Mouse (Mus musculus): ENCODE results near the gene Fam98c. TPM values are rescaled to one million over a fixed set of nuclear protein-coding genes. Genes with fewer than 3 reads are reported as not detected.
A peak's percentile ranks its signal among the peaks of the same experiment; 100 is the strongest.
"Not testable (repeated sequence)": the region's sequence is repeated elsewhere in the genome, so short reads cannot be mapped to it uniquely, and the experiment has no call there.

Fam98c gene
- total RNA-seq (2021) = 10 to 100 TPM; 11.9 to 13.7 TPM
- long read RNA-seq, experiment 1, transcript Fam98c-206 (7 exons, 2,169 nt) = minor isoform, 5 of 45 reads
- long read RNA-seq, experiment 1, transcript Fam98c-202 (7 exons, 1,359 nt) = minor isoform, 7 of 45 reads
- long read RNA-seq, experiment 1, transcript Fam98c-209 (8 exons, 1,293 nt) = major isoform, 24 of 45 reads
- long read RNA-seq, experiment 1, partial matches to known transcripts = 1 of 45 reads
- long read RNA-seq, experiment 1, other reads (novel, unspliced or antisense) = 8 of 45 reads
- long read RNA-seq, experiment 2, transcript Fam98c-202 (7 exons, 1,359 nt) = minor isoform, 5 of 31 reads
- long read RNA-seq, experiment 2, transcript Fam98c-209 (8 exons, 1,293 nt) = major isoform, 16 of 31 reads
- long read RNA-seq, experiment 2, partial matches to known transcripts = 0 of 31 reads
- long read RNA-seq, experiment 2, other reads (novel, unspliced or antisense) = 7 of 31 reads

DNA sequence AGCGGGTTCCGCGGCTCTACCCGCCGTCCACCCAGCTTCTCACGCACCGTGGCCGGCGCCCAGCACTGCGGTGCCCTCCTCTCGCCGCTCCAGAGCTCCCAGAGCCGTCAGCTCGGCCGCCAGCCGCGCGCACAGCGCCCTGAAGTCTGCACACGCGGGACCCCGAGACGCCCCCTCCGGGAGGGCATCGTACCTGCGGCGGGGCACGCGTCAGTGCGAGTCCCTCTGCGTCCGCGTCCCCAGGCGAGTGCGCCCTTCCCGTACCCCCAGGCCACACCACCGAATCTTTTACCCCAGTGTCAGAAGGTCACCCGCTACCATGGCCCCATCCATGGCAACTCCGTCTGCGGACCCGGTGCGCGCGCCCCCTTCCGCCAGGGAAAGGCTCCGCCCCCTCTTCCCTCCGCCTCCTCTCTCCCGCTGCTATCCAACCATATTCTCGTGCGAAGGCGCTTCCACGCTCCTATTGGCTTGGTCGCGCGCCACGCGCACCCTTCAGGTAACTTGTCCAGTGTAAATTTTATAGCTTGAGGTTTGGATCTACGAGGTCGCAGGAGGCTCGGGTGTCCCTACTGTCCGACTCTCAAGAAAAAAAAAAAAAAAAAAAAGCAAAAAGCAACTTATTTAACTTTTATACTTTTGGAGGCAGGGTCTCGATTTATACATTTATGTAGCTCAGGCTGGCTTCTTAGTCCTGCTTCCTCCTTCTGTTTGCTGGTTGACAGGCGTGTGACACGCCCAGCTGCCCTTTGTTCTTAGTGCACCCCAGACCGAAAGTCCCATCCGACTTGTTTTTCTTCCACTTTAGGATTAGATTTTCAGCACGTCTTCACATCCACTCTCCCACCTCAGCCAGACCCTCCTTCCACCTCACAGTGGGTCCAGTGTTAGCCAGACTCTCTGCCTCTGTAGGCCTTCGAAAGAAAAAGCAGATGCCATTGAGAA is at the start of gene Fam98c:
TSS of gene Fam98c (minus strand) at position 397 of the 945 bp plus-strand sequence.
- DNase-seq = peak; percentile 85 to 86
- intact Hi-C loops (cut with DNase I) = no loop called here

DNA sequence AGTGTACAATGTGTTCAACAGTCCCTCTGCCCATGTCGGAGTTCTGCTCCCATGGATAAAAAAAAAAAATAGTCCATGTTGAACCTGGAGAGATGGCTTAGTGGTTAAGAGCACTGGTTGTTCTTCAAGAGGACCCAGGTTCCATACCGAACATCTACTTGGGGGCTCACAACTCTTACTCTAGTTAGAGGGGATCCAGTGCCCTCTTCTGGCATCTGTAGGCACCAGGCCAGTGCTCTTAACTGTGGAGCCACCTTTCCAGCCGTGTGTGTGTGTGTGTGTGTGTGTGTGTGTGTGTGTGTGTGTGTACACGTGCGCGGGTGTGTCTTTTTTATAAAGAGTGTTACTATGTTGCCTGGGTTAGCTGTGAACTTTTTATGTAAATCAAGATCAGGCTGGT is 46.5 kb upstream of the Fam98c start:
- intact Hi-C loops (cut with DNase I) = no loop called here
- DNase-seq = no peak

DNA sequence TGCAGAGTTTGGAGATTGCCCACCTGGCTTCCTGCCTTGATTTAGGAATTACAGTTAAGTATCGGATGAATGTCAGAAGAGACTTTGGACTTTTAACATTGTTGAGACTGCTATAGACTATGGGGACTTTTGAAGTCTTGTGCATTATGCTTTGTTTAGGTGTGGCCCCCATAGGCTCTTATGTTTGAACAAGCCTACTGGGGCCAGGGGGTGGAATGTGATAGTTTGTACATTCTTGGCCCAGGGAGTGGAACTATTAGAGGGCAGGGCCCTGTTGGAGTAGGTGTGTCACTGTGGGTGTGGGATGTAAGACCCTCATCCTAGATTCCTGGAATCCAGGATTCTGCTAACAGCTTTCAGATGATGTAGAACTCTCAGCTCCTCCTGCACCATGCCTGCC is 38.2 kb upstream of the Fam98c start:
- intact Hi-C loops (cut with DNase I); DNase-seq: not testable (repeated sequence)

DNA sequence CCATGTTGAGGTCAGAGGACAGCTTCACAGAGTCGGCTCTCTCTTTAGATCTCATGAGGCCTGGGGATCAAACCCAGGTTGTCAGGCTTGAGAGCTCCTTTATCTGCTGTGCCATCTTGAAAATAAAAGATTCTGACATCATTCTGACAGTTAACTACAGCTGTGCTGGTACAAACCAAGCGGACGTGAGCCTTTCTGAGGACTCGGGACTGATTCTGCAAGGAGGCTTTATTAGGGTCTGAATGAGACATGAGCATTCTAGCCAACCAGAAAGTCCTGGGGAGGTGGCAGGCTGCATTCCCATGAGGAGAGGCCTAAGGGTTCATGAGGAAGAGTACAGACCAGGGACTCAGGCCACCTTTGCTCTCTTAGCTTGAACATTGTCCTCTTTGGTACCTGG is 25.3 kb upstream of the Fam98c start:
- not testable (repeated sequence) for DNase-seq
- intact Hi-C loops (cut with DNase I) = loop anchor here (2.0 kb wide), 1 partner anchor 57 kb away; the partner anchor contains the start of gene Yif1b

DNA sequence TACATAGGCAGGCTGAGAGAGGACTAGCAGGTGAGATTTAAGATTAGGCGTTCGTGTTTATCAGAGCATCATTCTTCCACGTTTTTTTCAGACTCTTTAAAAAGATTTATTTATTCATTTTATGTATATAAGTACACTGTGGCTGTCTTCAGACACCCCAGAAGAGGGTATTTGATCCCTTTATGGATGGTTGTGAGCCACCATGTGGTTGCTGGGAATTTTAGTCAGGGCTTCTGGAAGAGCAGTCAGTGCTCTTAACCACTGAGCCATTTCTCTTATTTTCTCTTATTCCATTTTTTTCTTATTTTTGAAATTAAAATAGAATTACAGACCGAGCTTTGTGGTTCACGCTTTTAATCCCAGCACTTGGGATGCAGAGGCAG is 24.8 kb upstream of the Fam98c start:
- intact Hi-C loops (cut with DNase I) = loop anchor here (2.0 kb wide), 1 partner anchor 58 kb away; the partner anchor contains the start of gene Yif1b
- DNase-seq = no peak

DNA sequence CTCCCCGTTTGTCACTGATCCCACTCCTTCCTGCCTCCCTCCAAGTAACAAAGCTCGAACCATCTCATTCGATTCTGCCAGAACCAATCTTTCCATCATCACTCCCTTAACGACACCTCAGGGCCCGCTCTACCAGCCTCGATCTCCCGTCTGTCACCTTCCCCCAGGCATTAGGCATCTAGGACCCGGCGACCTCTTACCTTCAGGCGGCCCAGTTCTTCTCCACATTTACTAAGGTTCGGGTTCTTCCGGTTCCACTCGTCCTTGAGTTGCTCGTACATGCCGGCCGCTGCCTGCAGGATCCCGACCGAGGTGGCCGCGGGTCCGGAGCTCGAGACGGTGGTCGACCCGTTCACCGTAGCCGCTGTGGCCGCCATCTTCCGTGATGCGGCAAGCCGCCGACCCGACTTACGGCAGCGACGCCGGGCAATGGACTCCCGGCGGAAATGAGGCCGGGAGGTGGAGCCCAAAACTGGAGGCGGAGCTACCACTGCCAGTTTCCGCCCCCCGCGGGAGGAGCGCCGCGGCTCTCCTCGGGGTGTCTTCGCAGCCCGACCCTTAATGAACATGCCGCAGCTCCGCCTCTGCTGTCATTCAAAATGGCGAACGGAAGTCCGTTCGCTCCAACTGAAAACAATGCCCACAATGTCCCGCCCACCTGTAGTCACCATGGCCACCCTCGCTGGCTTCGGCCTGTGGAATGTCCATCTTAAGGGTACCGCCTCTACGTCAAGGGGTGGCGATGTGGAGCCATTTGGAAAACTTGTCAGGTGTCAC is 24.2 kb upstream of the Fam98c start, which contains the start of gene Psmd8:
TSS of gene Psmd8 (minus strand) at position 625 of the 777 bp plus-strand sequence.
- intact Hi-C loops (cut with DNase I) = loop anchor here (2.0 kb wide), 1 partner anchor 59 kb away; the partner anchor contains the start of gene Yif1b
- DNase-seq = peak; percentile 97

DNA sequence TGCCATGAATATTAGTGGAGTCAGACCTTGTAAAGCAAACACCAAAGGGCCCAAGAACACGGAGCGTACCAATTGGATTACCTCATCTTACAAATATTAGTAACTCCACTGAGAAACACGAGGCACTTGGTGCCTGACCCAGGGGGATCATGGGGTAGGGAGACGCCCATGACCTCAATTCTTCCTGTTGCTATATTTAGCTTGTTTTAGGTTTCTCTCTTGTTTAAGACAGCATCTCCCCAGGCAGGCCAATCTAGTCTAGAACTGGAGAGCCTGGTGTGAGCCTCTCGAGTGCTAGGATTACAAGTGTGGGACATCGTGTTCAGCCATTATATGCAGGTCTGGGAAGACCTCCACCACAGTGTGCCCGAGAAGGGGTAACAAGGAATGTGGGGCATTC is 23.3 kb upstream of the Fam98c start:
- intact Hi-C loops (cut with DNase I) = loop anchor here (2.0 to 10.0 kb wide), 3 partner anchors 117 to 343 kb away; partner anchors contain the start of genes Eif3k and Map4k1

DNA sequence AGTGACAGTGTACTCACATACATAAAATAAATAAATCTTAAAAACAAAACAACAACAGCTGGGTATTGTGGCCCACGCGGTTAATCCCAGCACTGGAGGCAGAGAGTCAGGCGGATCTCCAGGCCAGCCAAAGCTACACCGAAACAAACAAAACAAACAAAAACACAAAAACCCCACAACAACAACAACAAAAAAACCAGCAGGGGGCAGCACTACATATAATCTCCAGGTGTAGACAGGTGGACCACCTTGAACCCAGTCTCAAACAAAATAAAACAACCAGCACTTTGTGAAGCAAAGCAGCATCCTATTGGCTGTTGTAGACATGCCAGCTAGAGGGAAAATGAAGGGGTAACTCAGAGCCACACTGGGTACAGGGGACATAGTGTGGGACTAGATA is 22.1 kb upstream of the Fam98c start:
- no peak for DNase-seq
- intact Hi-C loops (cut with DNase I) = loop anchor here (2.0 to 10.0 kb wide), 3 partner anchors 119 to 344 kb away; partner anchors contain the start of genes Eif3k and Map4k1

More for the DNA sequence above, 23.3 kb upstream of the Fam98c start:
- DNase-seq = no peak

DNA sequence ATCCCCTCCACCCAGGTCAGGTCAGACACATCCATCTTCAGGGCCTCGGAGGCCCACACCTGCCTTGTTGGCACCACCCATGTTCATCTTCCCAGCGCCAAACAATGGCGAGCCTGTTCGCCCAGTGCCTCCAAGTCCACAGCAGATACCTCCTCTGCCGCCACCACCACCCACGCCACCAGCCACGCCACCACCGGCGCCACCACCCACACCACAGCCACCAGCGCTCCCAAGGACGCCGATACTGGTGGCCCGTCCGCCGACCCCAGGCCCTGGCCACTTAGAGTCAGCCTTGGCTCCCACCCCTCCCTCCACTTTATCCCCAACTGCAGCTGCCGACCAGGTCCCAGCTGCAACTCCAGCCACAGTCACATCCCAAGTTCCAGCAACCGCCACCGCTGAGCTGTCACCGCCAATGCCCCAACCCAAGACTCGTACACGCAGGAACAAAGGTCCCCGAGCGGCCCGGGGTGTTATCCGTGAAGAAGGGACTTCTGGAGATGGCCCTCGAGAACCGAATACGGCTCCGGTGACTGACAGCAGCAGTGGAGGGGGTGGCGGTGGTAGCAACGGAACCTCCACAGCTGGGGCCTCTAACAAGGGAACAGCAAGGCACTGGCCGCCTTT is 16.5 kb upstream of the Fam98c start:
- intact Hi-C loops (cut with DNase I) = loop anchor here (5.0 to 10.0 kb wide), 2 partner anchors 188 to 410 kb away; partner anchors contain the start of genes Eif3k and Map4k1
- peak in 1 of 2 experiments; percentile 10 for DNase-seq

DNA sequence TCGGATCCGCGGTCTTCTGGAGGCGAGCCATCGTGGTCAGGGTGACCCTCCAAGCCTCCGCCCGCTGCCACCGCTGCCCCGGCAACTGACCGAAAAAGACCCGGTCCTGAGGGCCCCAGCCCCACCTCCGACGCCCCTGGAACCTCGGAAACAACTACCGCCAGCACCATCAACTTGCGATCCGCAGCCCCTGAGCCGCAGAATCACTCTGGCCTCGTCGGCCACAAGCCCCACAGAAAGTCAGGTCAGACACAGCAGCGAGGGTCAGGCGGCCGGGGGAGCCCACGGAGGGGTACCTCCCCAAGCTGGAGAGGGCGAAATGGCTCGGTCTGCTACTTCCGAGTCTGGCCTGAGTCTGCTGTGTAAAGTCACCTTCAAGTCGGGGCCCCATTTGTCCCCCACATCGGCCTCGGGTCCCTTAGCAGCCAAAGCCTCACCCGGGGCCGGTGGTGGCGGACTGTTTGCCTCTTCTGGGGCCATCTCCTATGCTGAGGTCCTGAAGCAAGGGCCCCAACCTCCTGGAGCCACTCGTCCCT is 15.6 kb upstream of the Fam98c start:
- intact Hi-C loops (cut with DNase I) = loop anchor here (5.0 to 10.0 kb wide), 2 partner anchors 187 to 409 kb away; partner anchors contain the start of genes Eif3k and Map4k1
- DNase-seq = peak in 1 of 2 experiments; percentile 13

DNA sequence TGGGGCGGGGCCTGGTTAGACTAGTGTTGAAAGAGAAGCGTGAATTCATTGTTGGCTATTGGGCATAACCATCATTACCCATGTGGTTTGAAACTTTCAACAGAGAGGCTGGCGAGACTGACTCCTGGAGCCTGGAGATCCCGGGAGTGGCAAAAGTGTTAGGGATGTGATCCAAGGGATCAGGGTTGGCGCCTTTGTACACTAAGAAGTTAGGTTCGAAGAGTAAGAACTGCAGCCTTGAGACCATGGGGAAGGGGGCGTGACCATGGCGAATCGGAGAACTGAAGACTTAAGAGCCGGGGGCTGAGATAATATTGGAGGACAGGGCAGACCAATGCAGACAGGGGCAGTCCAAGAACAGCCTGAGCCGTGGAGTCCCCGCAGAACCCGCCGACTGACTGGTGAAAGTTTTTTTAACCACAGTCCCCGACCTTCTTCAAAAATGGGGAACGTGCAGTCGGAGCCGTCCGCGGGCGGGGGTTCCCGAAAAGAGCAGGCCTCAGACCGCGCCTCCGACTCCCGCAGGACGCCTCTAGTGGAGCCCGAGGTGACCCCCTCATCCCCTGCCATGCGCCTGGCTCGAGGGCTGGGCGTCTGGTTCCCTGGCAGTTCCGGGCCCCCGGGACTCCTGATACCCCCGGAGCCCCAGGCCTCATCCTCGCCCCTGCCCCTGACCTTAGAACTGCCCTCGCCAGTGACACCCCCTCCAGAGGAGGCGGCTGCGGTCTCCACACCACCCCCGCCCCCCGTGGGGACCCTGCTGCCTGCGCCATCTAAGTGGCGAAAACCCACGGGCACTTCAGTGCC is 14.9 kb upstream of the Fam98c start:
- intact Hi-C loops (cut with DNase I) = loop anchor here (5.0 to 10.0 kb wide), 2 partner anchors 186 to 409 kb away; partner anchors contain the start of genes Eif3k and Map4k1
- DNase-seq = peak in 1 of 2 experiments; percentile 37

DNA sequence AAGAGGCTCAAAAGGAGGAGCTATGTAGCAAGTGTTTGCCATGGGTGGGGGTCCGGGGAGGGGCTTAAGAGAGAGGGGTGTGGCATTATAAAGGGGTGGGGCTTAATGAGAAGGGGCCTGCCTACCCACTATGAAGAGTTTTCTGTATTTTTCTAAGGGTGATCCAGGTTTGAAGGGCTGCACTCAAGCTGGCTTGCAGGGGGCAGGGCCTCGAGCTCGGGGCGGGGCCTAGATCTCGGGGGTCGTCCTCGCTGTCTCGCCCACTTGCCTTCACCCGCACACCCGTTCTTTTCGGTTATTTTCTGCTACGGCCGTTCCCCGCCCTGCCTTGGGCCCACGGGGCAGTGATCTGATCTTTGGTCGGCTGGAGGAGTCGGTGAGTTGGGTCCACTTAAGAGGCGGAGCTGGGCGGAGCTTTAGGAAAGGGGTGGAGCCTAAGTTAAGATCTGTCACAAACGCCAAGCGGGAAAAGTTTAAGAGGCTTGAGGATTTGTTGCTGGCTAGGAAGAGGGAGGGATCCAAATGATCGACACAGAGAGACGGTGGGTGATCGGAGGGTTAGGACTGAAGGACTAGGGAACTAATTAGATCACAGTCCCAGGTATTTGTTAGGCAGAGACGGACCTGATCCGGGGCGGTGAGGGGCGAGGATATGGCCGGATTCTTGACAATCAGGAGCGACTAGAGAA is 14.2 kb upstream of the Fam98c start, which contains the start of the genes Ggn and Spred3:
TSS of gene Ggn (plus strand) at position 145 of the 689 bp plus-strand sequence.
TSS of gene Spred3 (minus strand) at position 346 of the 689 bp plus-strand sequence.
- intact Hi-C loops (cut with DNase I) = loop anchor here (5.0 to 10.0 kb wide), 2 partner anchors 185 to 408 kb away; partner anchors contain the start of genes Eif3k and Map4k1
- peak; percentile 73 to 85 for DNase-seq

DNA sequence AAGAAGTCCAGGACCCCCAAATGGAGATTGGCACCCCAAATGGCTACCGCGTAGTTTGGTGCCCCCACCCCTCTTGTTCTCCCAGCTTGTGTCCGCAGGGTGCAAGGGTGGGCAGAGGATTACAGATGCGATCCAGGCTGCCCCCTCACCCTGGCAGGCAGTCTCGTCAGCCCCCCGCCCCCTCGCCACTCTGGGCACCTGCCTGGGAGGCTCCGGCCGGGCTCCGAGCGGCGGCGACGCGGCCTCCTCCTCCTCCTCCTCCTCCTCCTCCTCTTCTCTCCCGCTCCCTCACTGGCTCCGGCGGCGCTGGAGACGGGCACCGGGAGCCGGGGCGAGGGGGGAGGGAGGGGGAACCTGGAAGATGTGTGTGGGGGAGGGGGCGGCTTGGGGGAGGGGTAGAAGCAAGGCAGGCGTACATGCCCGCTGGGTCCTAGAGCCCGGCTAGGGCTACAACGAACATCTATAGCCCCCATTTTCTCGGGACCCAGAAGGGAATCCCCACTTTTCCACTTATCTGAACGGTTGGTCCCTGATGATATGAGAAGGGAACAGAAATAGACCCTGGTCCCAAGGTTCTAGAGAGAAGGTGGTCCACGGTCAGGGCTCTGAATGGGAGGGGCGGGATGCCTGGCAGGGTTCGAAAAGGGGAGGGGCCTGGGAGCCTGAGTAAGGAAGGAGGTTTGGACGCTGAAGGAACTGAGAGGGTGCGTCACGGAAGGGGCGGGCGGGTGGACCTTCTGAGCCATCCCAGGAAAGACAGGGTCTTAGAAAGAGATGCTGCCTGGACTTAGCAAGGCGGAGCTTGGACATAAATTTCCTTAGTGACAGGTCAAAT is 13.4 kb upstream of the Fam98c start:
- intact Hi-C loops (cut with DNase I) = loop anchor here (5.0 to 10.0 kb wide), 2 partner anchors 185 to 407 kb away; partner anchors contain the start of genes Eif3k and Map4k1

DNA sequence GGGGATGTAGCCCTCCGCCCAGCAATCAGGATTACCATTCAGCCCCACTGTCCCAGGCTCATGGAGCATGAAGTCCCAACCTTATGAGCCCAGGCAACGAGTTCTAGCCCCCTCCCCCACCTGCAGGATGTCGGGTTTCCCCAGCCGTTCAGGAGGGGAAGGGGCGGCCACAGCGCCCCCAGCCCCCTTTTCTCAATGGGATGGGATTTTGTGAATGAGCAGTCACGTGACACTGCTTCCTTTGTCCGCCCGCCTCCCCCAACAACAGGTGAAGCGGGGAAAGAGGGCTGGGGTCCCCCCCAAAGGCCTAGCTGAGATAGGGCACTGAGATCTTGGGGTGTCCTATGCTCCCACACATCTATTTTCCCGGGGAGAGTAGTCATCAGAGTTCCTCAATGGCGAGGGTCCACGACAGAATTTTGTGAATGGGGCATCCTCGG is 12.8 kb upstream of the Fam98c start:
- no peak for DNase-seq
- intact Hi-C loops (cut with DNase I) = no loop called here

More for the DNA sequence above, 13.4 kb upstream of the Fam98c start:
- peak; percentile 77 to 81 for DNase-seq

DNA sequence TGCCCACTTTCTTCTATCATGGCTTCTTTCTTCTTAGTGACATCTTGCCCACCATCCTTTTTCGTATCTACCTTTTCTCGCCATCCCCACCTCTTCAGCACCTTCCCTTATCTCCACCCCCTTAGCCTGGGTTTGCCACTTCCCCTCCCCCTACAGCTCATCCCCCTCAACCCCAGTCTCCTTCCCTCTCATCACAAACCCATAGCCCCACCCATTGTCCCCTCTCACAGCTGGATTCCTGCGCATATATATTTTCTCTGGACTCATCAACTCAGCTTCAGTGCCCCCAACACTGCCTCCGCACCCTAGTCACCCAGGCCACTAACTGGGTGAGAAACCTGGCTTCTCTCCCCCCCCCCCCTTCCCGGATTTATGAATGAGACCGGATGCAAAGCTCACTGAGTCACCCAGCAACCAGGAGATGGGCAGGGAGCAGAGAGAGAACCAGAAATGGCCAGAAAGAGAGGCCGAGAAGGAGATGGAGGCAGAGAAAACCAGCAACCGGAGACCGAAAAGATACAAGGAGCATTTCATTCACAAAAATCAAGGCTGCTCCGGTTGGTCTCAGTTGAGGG is 12.2 kb upstream of the Fam98c start:
- intact Hi-C loops (cut with DNase I) = no loop called here
- no peak for DNase-seq

All from heart, postnatal 14 days (tissue).